Mouse (Mus musculus) liver, embryonic 16.5 days (tissue): ENCODE measurements around the gene Yipf3. TPM values are rescaled to one million over a fixed set of nuclear protein-coding genes. Genes with fewer than 3 reads are reported as not detected.
A peak's percentile ranks its signal among the peaks of the same experiment; 100 is the strongest.

Source experiments
- ATAC-seq: fragments of 200-750 bp; cut with Nextera tagmentation; 2 replicates; pipeline ENCODE4 v1.8.0; 2017; ENCODE audit warnings: low read depth, mild to moderate bottlenecking, moderate number of reproducible peaks, moderate library complexity
- H3K27ac ChIP-seq: fragments of 300-500 bp; sonication (generic); 2 replicates; pipeline ENCODE4 v1.5.1; 2014; ENCODE audit warnings: mild to moderate bottlenecking, low read length
- H3K27me3 ChIP-seq: fragments of 300-500 bp; sonication (generic); 2 replicates; pipeline ENCODE4 v1.6.1; 2014; ENCODE audit warnings: low read depth, low read length, mixed read lengths; ENCODE audit not compliant: control insufficient read depth, insufficient read depth
- H3K36me3 ChIP-seq: fragments of 300-500 bp; sonication (generic); 2 replicates; pipeline ENCODE4 v1.6.1; 2014; ENCODE audit warnings: mild to moderate bottlenecking; ENCODE audit not compliant: control insufficient read depth, insufficient read depth
- H3K4me1 ChIP-seq: fragments of 300-500 bp; sonication (generic); 2 replicates; pipeline ENCODE4 v1.6.1; 2014; ENCODE audit warnings: low read depth, low read length, mixed read lengths; ENCODE audit not compliant: control insufficient read depth
- H3K4me2 ChIP-seq: fragments of 300-500 bp; sonication (generic); 2 replicates; pipeline ENCODE4 v1.6.1; 2014; ENCODE audit warnings: low read depth, low read length, mixed read lengths
- H3K4me3 ChIP-seq: fragments of 300-500 bp; sonication (generic); 2 replicates; pipeline ENCODE4 v1.5.1; 2014; ENCODE audit warnings: low read depth, mild to moderate bottlenecking, low read length
- H3K9ac ChIP-seq: fragments of 300-500 bp; sonication (generic); 2 replicates; pipeline ENCODE4 v1.6.1; 2014; ENCODE audit warnings: low read depth, low read length
- H3K9me3 ChIP-seq: fragments of 300-500 bp; sonication (generic); replicated peaks from 2 replicates; pipeline ENCODE4 v1.6.1; 2016; ENCODE audit warnings: low read length; ENCODE audit not compliant: control insufficient read depth
- WGBS: fragments of 180-500 bp; shearing (Covaris S2); extraction: QIAGEN DNeasy Blood & Tissue Kit; methylation state at CpG from one replicate; pipeline ENCODE4 v1.1.7; 2014; ENCODE audit not compliant: insufficient replicate concordance; 5-methylcytosine and 5-hydroxymethylcytosine counted together
- polyA plus RNA-seq: library from polyadenylated mRNA; unstranded; fragments of >200 nt; fragmentation: Nextera tagmentation; extraction: Ambion mirVana; gene quantifications from 2 replicates; pipeline ENCODE4 v1.2.1, GENCODE M21; 2015

Gene Yipf3
- polyA plus RNA-seq, 1 experiment from 2014 or later = 52.5 TPM

GRCm38 (mm10) chr17:46273803-46274236 is 25.9 kb downstream of the Yipf3 start:
- H3K4me2 ChIP-seq = no peak overlapping the region
- no peaks in the 10 kb centered on the region for H3K27me3 ChIP-seq
- no peaks in the 10 kb centered on the region for H3K9me3 ChIP-seq
- no peak overlapping the region for H3K27ac ChIP-seq
- H3K9ac ChIP-seq = no peak overlapping the region
- WGBS = 62% methylated on average over 1 of the region's 1 CpGs
- H3K4me3 ChIP-seq = no peak overlapping the region
- H3K4me1 ChIP-seq = no peaks in the 10 kb centered on the region
- no peaks in the 10 kb centered on the region; the same call in 1 of the 2 replicates for H3K36me3 ChIP-seq
- no peak for ATAC-seq

GRCm38 (mm10) chr17:46274465-46274864 is 26.6 kb downstream of the Yipf3 start:
- Histone ChIP-seq H3K9ac (no peak overlapping the region), H3K4me1 (no peaks in the 10 kb centered on the region), H3K4me2 (no peak overlapping the region), H3K4me3 (no peak overlapping the region), H3K9me3 (no peaks in the 10 kb centered on the region), H3K27me3 (no peaks in the 10 kb centered on the region), H3K36me3 (peaks cover 4% of the 10 kb centered on the region; the same call in 1 of the 2 replicates), H3K27ac (no peak overlapping the region)
- ATAC-seq = no peak
- 79% methylated on average over 6 of the region's 6 CpGs for whole genome bisulfite sequencing

GRCm38 (mm10) chr17:46275034-46275433 is 27.2 kb downstream of the Yipf3 start:
- ATAC-seq = no peak
- H3K27ac ChIP-seq = no peak overlapping the region
- H3K9me3 ChIP-seq = no peaks in the 10 kb centered on the region
- no peak overlapping the region for H3K4me2 ChIP-seq
- H3K4me1 ChIP-seq = no peaks in the 10 kb centered on the region
- H3K9ac ChIP-seq = no peak overlapping the region
- H3K27me3 ChIP-seq = no peaks in the 10 kb centered on the region
- H3K36me3 ChIP-seq = peaks cover 4% of the 10 kb centered on the region; the same call in 1 of the 2 replicates
- WGBS = 80% methylated on average over 6 of the region's 6 CpGs
- H3K4me3 ChIP-seq = no peak overlapping the region

GRCm38 (mm10) chr17:46275506-46275905 is 27.6 kb downstream of the Yipf3 start:
- no peak for ATAC-seq
- 66% methylated on average over 10 of the region's 10 CpGs for WGBS

GRCm38 (mm10) chr17:46277586-46277985 is 29.7 kb downstream of the Yipf3 start:
- H3K9ac ChIP-seq = no peak overlapping the region
- no peak for ATAC-seq
- no peaks in the 10 kb centered on the region for H3K9me3 ChIP-seq
- H3K4me1 ChIP-seq = peaks cover 10% of the 10 kb centered on the region
- H3K4me3 ChIP-seq = no peak overlapping the region
- H3K4me2 ChIP-seq = no peak overlapping the region
- no peak overlapping the region for H3K27ac ChIP-seq
- H3K27me3 ChIP-seq = no peaks in the 10 kb centered on the region
- H3K36me3 ChIP-seq = peaks cover 4% of the 10 kb centered on the region; the same call in 1 of the 2 replicates
- WGBS = 76% methylated on average over 4 of the region's 4 CpGs

More at GRCm38 (mm10) chr17:46275506-46275905, 27.6 kb downstream of the Yipf3 start:
- no peaks in the 10 kb centered on the region for H3K27me3 ChIP-seq
- H3K27ac ChIP-seq = no peak overlapping the region
- H3K4me3 ChIP-seq = no peak overlapping the region
- no peak overlapping the region for H3K9ac ChIP-seq
- H3K36me3 ChIP-seq = peaks cover 4% of the 10 kb centered on the region; the same call in 1 of the 2 replicates
- H3K9me3 ChIP-seq = no peaks in the 10 kb centered on the region
- no peak overlapping the region for H3K4me2 ChIP-seq
- no peaks in the 10 kb centered on the region for H3K4me1 ChIP-seq

- no peak for ATAC-seq
- H3K9me3 ChIP-seq = no peaks in the 10 kb centered on the region
- H3K27me3 ChIP-seq = no peaks in the 10 kb centered on the region
- H3K27ac ChIP-seq = no peak overlapping the region
- WGBS = 80% methylated on average over 12 of the region's 12 CpGs
- no peak overlapping the region for H3K4me3 ChIP-seq
- H3K4me2 ChIP-seq = no peak overlapping the region
- H3K36me3 ChIP-seq = peaks cover 4% of the 10 kb centered on the region; the same call in 1 of the 2 replicates
- H3K9ac ChIP-seq = no peak overlapping the region
- peaks cover 13% of the 10 kb centered on the region for H3K4me1 ChIP-seq
Observed at GRCm38 (mm10) chr17:46278011-46278765, 30.3 kb downstream of the Yipf3 start.

- Histone ChIP-seq H3K4me3 (peak within 1 kb of the TSS; percentile 80), H3K4me1 (peaks cover 16% of the 10 kb centered on the region), H3K4me2 (peak within 1 kb of the TSS; percentile 94), H3K36me3 (peaks cover 4% of the 10 kb centered on the region; the same call in 1 of the 2 replicates), H3K9me3 (no peaks in the 10 kb centered on the region), H3K9ac (peak within 1 kb of the TSS; percentile 83), H3K27ac (peak within 1 kb of the TSS; percentile 61), H3K27me3 (no peaks in the 10 kb centered on the region)
- under 1% methylated on average over 37 of the region's 37 CpGs for WGBS
- ATAC-seq = peak; percentile 96
Observed at GRCm38 (mm10) chr17:46282483-46283123, 34.7 kb downstream of the Yipf3 start, which contains the start of gene Tjap1. TSS of gene Tjap1 (minus strand) at chr17:46283026.

- Histone ChIP-seq H3K4me2 (peak overlapping the region; percentile 94), H3K9me3 (no peaks in the 10 kb centered on the region), H3K9ac (peak overlapping the region; percentile 83; the same call in 1 of the 2 replicates), H3K36me3 (peaks cover 4% of the 10 kb centered on the region; the same call in 1 of the 2 replicates), H3K27ac (no peak overlapping the region), H3K27me3 (no peaks in the 10 kb centered on the region), H3K4me3 (peak overlapping the region; percentile 80), H3K4me1 (peaks cover 16% of the 10 kb centered on the region)
- 26% methylated on average over 9 of the region's 9 CpGs for WGBS
- no peak; the same call in 1 of the 2 replicates for ATAC-seq
Observed at GRCm38 (mm10) chr17:46283140-46283539, 35.3 kb downstream of the Yipf3 start.

- ATAC-seq = no peak
- Histone ChIP-seq H3K36me3 (peaks cover 4% of the 10 kb centered on the region; the same call in 1 of the 2 replicates), H3K9me3 (no peaks in the 10 kb centered on the region), H3K27ac (no peak overlapping the region), H3K4me1 (peaks cover 16% of the 10 kb centered on the region), H3K4me2 (no peak overlapping the region), H3K27me3 (no peaks in the 10 kb centered on the region), H3K9ac (no peak overlapping the region), H3K4me3 (no peak overlapping the region)
- 71% methylated on average over 8 of the region's 8 CpGs for WGBS
Observed at GRCm38 (mm10) chr17:46283911-46284310, 36.0 kb downstream of the Yipf3 start.
